Mouse (Mus musculus) kidney, postnatal 10 days (tissue): ENCODE results near the gene Tulp1.
"Not testable (repeated sequence)": the region's sequence is repeated elsewhere in the genome, so short reads cannot be mapped to it uniquely, and the experiment has no call there.

Experiments used
- DNase-seq: peaks from one replicate; pipeline ENCODE4 v3.0.0; 2021; ENCODE audit warnings: mixed read lengths

The Tulp1 gene

DNA sequence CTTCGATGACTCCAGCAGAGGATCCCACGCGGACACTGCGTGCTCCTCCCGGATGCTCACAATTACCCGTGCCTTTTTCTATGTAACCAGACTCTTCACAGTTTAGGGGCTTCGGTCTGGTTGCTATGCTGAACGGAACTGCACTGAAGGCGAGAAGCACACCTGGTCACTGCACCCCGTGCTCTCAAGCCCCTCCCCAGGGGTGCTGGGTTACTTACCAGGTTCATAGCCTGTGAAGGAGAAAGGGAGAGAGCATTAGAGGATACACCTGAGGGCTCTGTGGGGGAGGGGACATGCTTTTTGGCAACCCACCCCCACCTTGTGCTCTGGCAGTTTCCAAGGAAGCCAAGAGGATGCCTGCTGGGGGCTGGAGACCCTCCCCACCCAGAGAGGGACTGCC is 29.8 kb downstream of the Tulp1 start:
- no peak for DNase-seq

DNA sequence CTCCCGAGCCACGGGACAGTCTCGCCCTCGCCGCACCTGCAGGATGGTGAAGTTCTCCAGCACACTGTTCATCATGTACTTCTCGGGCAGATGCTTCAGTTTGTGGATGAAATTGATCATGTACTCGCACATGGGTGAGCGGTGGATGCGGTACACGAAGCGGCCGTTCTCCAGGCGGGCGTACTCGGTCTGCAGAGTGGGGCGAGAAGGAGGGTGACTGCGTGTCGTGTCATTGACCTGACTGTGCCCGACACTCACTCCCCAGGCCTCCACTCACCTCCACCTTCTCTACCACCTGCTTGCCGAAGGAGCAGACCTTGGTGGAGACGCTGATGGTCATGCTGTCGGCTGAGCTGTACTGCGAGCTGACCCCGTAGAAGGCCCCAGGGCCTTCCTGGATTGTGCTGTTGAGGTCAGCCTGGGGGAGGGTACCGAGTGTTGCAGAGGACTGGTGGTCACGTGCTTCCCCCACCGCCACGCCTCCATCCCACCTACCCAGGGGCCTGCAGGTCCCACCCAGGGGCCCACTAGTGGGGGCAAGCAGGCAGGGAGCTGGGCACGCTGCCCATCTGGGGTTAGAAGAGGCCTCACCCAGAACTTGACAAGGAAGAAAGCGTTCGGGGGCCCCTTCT is 32.0 kb downstream of the Tulp1 start:
- peak; percentile 43 for DNase-seq

DNA sequence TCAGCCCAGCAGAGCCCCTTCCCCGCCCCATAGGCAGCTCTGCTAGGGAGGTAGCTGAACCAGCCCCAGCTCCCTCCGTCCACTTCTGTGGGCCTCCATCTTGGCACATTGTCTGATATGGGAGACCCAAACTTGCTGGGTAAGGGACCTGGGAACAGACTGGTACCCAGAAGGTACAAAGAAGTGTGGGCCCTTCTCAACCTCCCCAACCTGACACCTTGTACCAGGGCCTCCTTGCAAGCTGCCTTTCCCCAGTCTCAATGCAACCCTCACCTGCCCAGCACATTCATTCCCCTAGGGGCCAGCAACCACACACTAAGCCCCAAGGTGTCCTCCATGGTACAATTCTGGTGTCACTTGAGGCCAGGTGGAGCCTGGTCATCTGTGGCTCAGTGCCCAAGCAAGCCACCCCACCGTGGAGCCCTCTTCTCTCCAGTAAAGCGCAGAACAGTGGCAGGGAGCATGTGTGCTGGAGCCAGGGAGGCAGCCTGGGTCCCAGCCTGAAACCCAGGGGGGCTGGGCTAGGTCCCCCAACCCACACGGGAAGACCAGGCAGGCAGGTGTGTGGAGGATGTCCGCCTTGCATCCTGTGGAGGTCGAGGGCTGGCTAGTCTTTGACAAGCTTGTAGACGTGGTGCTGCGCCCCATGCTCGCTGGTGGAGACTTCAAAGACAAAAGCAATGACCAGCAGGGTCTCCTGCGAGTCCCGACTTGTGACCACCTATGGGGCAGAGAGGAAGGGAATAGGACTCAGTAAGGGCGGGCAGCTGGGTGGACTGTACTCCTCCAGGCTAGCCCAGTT is 32.7 kb downstream of the Tulp1 start:
- no peak for DNase-seq

DNA sequence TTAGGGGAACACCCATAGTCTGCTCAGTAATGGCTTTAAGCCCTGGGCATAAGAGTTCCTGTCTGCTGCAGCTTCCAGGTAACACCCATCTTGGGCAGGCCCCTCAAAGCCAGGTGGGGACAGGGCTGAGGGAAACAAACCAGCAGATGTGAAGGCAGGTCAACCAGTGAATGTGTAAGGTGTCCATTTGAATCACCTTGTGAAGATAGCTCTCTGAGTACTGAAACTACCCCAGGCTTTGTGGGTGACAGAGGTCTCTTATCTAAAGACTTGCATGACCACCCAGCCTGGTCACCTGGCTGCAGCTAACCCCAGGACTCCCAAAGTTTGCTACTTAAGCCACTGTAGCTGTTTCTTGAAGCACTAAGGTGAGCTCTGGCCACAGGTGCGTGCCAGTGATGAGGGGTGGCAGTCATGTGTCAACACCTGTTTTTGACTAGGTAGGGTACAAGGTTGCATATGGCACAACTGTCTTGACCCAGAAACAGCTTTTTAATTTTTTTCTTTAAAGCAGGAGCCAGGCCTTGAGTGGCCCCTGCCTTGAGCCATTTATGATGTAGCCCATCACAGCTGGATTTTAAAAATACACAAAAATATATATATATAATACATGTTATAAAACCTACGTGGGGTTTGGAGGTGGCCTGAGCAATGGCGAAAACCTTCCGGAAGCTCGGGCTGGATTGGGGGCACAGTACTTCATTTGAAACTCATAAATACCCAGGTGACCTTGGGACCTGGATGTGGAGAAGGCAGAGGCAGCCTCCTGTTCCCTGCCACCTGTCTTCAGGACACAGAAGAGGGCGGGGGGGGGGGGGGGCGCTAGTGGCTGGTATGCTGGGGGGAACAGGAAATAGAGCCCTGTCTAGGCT is 33.5 kb downstream of the Tulp1 start:
- no peak for DNase-seq

DNA sequence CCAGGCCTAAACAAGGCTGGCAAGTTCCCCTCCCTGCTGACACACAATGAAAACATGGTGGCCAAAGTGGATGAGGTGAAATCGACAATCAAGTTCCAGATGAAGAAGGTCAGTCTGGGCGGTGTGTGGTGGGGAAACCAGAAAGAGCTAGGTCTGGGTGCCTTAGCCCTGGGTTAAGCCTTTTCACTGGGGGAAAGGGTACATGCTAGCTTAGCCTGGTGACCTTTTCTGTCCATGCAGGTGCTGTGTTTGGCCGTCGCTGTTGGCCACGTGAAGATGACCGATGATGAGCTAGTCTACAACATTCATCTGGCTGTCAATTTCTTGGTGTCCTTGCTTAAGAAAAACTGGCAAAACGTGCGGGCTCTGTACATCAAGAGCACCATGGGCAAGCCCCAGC is 34.4 kb downstream of the Tulp1 start:
- not testable (repeated sequence) for DNase-seq

DNA sequence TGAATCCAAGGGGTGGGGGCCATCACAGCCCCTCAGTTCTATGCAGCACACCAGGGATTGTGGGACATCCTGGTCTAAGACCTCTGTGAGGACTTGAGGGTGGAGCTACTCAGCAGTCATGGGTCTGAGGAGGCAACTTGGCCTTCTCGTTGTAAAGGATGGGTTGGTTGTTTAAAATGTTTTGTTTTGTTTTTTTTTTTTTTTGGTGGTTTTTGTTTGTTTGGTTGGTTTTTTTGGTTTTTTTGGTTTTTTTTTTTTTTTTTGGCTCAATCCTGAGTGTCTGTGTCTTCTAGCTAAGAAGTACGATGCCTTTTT is 34.8 kb downstream of the Tulp1 start:
- DNase-seq: no peak

DNA sequence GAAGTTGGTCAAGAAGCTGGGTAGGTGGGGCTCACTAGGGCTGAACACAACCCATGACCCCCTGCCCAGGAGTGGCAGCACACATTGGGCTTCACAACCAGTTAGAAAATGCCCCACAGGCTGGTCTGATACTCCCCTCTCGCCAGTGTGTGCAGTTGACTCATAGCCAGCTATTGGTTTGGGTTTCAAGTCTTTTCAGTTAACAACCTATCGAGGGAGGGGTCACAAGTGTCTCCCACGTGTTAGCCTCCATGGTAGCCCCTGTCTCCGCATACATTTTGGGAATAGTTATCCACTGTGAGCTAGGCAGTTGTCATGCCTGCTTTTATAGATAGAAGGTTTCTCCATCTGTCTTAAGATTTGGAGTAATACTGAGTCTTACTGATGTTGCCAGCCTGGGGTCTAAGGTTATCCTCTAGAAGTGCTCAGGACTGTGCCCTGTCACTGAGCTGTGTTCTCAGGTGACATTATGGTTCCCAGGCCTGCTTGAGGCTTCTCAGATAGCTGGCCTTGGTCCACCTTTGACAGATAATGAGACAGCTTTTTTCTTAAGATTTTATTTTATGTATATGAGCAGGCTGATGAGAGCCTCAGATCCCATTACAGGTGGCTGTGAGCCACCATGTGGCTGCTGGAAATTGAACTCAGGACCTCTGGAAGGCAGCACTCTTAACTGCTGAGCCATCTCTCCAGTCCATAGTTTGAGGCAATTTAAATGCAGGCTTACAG is 35.4 kb downstream of the Tulp1 start:
- DNase-seq: peak; percentile 21

DNA sequence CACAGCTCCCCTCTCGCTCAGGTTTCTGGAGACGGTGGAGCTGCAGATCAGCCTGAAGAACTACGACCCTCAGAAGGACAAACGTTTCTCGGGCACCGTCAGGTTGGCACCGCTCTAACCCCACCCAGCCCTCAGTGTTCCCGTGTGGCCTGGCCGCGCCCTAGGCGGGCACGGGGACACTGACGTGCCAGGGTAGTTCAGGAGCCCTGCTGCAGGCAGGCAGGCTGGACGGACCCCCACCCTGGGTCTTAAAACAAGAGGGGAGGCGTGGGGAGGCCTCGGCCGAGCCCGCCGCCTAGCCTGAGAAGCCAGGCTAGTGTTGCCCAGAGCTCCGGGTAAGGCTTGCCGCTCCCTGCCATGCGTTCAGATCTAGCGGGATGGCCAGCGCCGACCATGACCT is 36.1 kb downstream of the Tulp1 start:
- DNase-seq: peak; percentile 57

DNA sequence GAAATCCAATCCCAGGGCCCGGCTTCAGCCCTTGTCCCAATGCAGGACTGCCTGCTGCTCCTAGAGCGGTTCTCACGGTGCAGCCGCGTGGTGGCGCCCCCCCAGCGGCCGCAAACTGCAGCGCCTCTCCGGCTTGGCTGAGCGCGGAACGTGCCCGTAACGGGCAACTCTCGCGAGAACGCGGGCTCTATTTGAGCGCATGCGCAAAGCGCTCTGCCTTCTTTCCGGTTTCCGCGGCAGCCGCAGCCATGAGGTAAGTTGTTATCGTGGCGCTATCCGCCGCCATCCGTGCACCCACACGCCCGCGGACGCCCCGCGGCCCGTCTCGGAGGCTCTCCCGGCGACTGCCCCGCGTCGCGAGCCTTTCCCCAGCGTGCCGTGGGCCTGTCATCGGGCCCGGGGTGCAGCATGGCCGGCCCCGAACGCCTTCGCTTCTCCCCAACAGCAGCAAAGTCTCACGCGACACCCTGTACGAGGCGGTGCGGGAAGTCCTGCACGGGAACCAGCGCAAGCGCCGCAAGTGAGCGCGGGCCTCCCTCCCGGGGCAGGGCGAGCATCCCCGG is 36.6 kb downstream of the Tulp1 start, which contains the start of gene Rpl10a:
Gene Rpl10a, plus strand, starts transcription at position 106 of the 563 bp plus-strand sequence.
- DNase-seq: peak; percentile 99

DNA sequence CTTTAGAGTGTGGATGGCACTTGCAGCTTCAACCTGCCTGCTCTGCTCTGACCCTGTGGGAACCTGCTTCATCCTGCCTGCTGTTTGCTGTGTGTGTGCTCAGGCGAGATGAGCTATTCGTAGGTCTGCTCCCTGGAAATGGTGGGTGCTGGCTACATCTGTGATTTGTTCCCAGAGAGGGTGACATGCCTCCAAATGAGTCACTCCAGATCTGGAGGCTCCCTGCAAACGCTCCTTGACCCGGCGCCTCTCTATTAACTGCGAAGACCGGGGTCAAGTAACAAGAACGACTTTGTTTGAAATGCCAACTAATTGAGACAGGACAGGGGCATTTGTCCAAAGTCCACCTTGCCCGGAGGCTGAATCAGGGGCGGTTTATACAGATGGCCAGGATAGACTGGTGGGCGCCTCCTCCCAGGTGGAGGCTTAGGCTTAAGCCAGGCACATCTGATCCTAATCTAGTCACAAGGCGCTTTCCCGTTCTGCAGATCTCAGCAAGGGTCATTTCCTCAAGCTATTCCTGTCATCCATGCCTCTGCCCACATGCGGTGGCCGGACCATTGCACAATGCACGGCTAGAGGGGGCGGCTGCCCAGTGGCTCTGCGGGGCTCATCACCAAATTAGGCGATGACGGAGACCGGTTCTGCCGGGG is 37.2 kb downstream of the Tulp1 start:
- DNase-seq: peak; percentile 70

DNA sequence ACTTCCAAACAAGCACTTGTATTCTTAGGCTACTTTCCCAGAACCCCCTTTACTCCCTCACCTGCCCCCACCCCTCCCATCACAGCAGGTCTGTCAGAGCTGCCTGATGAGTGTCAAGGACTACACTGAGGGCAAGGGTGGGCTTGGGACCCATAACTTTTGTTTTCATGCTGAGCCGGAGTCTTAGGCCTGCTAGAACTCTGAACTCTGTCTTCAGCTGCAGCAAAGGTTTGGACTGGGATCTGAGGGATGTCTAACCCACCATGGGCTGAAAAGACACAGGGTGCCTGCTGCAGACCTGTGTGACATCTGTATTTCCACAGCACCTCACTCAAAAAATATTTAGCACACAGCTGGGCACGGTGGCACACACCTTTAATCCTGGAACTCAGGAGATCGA is 38.1 kb downstream of the Tulp1 start:
- DNase-seq: no peak

DNA sequence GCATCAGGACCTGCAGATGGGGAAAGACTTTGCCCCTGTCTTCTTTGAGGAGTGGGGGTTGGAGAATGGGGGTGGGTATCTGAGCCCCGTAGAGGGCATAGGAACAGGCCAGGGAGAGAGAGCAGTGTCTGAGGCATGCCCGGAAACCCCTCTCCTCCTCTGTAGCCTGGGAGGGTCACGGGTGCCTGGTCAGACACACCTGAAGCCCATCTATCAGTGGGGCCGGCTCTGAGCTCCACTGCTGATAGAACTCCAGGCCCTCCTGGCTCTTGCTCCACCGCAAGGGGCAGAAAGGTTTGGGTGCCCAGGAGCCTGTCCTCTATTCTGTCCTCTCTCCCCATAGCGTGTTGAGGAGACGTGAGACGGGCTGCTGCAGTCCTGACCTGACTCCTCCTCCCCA is 39.3 kb downstream of the Tulp1 start:
- peak; percentile 17 for DNase-seq

DNA sequence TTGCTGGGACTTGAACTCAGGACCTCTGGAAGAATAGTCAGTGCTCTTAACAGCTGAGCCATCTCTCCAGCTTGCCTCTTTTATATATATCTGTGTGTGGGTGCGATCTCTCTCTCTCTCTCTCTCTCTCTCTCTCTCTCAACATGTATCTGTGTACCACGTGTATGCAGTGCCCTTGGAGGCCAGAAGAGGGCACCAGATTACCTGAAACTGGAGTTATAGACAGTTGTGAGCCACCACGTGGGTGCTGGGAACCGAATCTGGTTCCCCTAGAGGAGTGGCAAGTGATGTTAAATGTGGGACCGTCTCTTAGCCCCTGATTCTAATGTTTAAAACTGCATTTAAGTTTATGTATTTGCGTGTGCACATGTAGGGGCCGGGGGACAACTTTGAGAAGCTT is 40.6 kb downstream of the Tulp1 start:
- DNase-seq: not testable (repeated sequence)

DNA sequence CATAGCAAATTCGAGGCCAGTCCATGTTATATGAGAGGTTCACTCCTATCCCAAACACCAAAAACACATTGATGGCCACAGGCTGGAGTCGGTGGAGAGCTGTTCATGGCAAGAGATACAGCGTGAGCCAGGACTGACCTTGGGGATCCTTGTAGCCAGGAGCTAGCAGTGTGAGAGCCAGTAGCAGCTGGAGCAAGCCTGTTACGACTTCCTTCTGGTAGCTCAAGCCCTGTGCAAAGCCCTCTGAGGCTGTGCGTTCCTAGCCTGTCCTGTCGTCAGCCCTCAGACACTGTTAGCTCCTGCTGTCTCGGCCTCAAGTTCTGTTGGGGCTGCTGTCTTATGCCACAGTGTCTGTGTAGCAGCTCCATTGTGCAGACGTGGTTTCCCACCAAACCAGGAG is 41.2 kb downstream of the Tulp1 start:
- DNase-seq: no peak

DNA sequence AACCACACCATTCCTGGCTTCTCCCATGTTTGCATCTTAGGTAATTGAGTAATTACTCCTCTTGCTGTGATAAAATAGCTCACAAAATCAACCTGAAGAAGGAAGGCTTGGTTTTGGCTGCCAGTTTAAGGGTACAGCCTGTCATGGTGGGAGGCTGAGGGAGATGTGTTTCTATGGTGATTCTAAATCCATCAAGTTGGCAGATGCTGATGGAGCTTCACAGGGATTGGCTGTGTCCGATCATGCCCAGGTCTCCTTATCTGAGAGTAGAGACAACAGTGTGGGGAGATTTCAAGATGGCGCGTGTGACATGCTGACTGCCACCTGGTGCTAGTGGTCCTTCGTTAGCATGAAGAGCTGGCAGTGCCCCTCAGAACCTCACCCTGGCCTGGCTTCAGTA is 43.3 kb downstream of the Tulp1 start:
- no peak for DNase-seq

DNA sequence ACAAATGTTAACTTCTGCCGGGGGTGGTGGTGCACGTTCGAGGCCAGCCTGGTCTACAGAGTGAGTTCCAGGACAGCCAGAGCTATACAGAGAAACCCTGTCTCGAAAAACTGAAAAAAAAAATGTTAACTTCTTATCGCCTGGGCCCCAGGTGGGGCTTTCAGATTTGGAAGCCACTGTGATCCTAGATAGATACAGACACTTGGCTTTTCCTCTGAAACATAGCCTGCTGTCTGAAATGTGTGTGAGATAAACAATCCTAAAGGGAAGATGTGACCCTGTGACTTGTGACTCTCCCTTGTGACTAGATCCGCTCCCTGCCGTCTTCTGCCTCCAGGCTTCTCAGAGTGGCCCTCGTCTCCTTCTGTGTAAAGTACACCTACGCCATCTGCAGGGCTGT is 47.3 kb downstream of the Tulp1 start:
- no peak for DNase-seq

DNA sequence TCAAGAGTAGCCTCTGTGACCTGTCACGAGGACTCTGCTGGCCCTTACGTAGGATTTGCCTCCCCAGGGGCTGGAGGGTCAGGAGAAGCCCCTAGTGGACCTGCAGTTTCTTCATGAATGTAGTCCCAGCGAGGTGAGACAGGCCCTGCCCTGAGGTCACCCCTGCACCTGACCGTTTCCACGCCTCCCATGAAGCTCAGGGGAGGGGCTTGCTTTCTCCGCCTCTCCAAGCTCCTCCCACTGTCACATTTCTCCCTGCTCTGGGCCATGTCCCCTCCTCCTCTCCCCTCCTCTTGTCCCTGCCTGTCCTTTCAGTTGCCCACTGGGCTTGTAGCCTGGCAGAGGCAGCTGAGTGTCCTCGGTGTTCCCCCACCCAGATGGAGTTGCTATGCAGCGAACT is 47.9 kb downstream of the Tulp1 start:
- DNase-seq: no peak

DNA sequence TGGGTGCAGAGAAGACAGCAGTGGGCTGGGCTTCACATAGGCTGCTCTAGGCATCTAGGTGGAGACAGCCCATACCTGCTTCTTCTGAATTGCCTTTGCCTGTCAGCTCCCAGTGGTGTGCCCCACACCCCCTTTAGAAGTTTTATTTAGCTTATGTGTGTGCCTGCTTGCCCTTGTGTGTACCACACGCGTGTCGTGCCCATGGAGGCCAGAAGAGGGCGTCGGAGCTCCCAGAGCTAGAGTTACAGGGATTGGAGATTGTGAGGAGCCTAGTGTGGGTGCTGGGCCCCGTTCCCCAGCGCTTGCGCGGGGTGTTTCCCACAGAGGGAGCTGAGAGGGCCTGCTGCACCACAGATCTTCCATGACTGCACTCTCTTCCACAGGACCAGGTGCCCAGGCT is 48.5 kb downstream of the Tulp1 start:
- no peak for DNase-seq

DNA sequence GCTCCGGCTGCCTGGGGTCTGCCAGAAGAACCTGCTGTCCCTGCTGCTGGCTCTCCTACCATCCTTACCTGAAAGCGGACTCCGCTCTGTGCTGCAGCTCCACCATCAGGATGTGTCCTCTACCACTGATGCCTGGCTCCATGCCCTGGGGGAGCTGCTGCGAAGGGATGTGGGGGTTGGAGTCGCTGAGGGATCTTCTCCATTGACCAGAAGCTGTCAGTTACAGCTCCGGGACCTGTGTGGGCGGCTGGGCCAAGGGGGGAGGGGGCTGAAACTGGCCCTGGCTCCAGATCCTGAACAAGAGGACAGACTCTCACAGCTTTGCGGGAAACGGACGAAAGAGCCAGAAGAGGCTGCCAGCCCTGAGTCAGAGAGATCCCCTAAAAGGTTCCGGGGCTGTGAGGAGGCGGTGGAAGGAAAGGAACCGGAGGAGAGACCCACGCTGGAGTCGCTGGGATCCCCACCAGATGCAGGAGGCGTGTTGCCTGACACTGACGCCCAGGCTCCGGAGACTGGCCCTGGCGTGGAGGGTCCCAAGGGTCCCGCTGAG is 49.3 kb downstream of the Tulp1 start:
- no peak for DNase-seq

DNA sequence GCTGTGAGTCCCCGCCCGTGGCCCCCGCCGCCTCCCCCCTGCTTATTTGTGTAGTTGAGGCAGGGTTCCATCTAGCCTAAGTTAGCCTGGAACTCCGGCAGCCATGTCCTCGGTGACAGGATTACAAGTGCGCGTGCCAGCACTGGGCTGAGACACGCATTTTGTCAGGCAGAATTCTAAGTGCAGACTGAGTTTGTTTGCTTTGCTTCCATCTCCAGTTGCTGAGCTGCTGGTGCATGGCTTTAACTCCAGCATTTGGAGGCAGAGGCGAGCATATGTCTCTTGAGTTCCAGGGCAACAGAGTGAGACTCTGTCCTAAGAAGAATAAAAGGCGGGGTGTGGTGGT is 51.2 kb downstream of the Tulp1 start:
- DNase-seq: no peak

DNA sequence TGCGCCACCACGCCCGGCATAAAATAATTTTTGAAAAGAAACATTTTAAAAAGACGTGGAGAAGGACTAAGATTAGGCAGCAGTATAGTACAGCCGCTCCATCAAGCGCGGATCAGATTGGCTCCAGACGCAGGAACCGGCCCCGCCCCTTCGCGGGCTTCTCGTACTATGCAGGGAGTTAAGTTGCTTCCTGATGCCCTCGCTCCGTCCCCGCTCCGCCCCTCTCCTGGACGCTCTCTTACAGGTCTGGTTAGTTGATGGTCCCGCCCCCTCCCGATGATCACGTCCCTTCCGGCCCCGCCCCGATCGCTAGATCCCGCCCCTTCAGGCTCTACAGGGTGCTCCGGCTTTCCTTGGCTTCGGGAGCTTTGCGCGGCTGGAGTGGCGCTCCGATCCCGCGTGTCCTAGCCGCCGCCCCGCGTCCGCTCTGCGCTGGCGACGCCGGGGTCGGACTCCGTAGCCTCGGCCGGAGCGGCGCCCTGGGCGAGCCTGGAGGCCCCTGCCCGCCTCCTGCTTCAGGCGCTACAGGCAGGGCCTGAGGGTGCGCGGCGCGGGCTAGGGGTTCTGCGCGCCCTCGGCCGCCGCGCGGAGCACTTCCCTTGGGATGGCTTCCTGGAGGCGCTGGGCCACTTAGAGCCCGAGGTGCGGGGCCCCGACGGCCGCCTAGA is 51.7 kb downstream of the Tulp1 start, which contains the start of gene Fance:
Gene Fance, plus strand, starts transcription at position 308 of the 668 bp plus-strand sequence.
- DNase-seq: peak; percentile 99
